Mouse (Mus musculus) frontal cortex, postnatal 14 days (tissue): ENCODE measurements around the gene Fip1l1.

Source experiments
- DNase-seq, 2 experiments: peaks; one replicate each; pipeline ENCODE4 v3.0.0; 2022; ENCODE audit warnings: low spot score in 2 of 2

The Fip1l1 gene

DNA sequence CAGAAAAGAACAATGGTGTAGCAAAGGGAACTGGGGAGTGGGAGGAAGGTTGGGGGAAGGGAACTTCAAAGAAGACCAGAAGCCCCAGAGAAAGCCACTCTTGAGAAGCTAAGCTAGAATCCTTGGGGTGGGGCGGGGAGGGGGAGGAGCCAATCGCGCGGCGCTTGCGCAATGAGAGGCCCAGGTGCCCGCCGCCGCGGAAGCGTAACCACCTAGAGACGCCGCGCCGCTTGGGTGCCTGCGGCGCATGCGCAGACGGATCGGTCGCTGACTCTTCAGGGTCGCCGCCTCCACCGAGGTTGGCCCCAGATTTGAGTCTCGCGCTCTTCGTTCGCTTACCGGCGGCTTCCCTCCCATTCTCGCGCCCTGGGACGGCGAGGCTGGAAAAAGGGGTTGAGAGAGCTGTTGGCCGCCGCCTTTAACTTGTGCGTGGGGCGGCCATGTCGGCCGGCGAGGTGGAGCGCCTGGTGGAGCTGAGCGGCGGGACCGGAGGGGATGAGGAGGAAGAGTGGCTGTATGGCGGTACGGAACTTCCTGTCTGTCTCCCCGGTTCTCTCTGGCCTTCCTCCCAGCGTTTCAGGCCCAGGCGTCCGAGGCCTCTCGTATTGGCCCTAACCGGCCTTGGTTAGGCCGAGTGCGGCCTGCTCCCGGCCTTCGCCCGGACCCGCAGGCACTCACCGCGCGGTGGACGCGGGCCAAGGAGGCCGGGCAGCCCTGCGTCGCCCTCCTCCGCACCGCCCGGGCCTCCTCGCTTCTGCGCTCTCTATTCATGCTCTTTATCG lies at the start of gene Fip1l1:
Gene Fip1l1 (plus strand): TSS at position 210 of the 782 bp plus-strand sequence.
- peak; percentile 81 to 90 for DNase-seq

DNA sequence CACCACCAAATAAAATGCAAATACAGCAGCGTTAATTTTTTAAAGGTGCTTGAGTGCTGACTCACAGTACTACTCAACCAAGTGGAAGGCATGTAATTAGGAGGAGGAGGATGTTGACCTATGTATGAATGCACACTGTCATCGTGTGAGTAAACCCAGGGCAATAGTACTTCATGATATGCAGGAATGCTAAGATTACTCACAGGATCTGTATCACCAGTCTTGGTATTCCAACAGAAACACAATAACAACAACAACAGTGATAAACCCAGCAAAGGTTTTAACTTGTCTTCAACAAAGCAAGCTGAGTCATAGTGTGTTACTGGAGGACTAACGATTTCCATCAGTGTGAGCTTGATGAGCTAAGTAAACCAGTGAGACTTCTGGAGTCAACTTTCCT lies 42.5 kb upstream of the Fip1l1 start:
- no peak for DNase-seq

- DNase-seq, result no peak
Observed at GRCm38 (mm10) chr5:74511686-74512085, 23.6 kb upstream of the Fip1l1 start.

DNA sequence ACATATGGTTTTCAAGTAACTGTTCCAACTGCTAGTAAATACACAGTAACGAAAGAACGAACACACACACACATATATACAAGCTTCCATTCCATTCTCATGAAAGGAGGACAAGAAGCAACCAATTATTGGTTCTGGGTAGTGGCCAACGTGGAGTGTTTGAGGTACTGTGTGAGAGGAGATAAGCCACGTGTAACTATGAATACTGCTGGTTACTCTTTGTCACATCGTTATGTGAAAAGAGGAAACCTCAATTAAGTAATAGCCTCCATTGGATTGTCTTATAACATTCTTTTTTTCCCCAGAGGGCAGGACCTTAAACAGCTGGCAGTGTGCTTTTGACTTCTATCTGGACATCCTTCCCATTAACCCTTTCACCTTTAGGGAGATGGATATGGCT lies 8.2 kb upstream of the Fip1l1 start:
- no peak for DNase-seq

DNA sequence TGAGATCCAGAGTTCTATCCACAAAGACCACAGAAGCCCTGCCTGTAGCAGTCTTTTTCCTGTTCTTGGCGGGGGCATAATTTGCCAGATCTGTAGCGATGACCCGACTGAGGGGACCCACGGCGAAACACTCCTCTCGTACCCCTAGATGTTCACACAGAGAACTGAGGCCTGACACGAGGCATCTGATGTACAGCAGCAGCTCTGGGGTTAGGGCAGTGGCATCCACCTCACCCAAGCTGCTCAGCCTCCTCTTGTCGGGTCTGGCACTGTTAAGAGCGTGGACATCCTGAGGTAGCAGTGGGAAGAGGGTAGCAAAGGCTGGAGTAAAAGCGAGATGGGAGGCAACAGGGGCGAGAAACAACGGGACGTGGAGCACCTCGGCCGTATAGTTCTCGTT lies 4.5 kb upstream of the Fip1l1 start:
- no peak for DNase-seq

DNA sequence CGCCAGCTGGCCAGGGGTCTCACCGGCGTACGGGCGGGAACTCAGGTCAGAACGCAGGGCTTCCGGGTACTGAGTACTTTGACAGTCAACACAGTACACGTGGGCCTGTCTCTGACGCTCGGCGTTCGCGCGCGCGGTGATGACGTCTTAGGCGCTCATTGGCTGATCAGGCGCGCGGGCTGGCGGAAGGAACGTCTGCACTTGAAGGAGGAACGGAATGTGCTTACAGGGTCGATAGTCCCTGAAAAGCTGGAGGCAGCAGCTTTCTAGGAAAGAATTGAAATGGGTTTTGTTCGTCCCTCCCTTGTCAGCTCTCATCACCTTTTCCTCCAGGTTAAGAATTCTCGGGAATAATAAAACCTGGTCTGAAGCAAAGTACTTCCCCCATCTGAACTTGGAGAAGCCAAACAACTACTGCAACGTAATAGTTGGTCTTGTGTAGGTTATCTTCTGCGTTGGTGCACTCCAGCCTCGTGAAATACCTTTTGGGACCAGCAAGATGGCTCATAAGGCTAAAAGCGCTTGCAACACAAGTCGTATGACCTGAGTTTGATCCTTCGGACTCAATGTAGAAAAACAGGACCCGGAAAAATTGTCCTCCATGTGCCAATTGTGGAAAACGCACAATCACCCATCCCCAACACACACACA lies 3.5 kb upstream of the Fip1l1 start, which contains the start of gene Scfd2:
Gene Scfd2 (minus strand): TSS at position 130 of the 651 bp plus-strand sequence.
- peak; percentile 92 to 98 for DNase-seq

- DNase-seq, result no peak
Observed at GRCm38 (mm10) chr5:74536180-74536947, 1.1 kb downstream of the Fip1l1 start.

DNA sequence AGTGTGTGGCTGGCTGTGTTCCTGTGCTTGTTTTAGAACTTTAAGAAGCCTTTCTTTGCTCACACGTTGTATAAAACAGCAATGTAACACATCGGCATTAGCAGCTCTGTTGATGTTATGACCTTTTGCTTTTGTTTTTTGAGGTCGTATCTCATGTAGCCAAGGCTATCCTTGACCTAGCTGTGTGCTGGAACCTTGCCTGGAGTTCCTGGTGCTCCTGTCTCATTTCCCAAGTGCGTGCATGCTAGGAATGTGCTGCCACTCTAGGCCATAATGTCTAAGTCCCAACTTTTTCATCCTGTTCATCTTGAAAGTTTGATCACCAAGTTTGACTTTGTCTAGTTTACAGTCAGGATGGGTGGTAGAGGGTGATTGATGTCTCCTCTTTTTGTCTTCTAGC lies 10.4 kb downstream of the Fip1l1 start:
- DNase-seq, result no peak

GRCm38 (mm10) chr5:74549566-74549965 lies 14.3 kb downstream of the Fip1l1 start:
- DNase-seq, result peak in 1 of 2 experiments; percentile 11

DNA sequence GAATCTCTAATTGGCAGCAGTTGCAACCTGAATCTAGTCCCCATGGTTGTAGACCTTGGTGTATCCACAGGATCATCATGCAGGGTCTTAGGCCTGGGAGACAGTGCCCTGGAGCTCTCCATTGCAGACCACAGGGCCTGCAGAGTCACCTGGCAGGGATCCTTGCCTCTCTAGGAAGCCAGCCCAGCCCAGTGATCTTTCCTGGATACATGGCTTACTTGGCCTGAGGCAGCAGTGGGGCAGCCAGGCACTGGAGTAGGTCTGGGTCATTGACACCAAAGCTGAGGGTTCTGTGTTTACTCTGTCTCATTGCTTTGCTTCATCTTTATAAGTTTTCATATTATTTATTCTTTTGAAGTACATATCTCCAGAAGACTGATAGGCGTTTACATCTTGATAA lies 25.9 kb downstream of the Fip1l1 start:
- DNase-seq, result no peak

DNA sequence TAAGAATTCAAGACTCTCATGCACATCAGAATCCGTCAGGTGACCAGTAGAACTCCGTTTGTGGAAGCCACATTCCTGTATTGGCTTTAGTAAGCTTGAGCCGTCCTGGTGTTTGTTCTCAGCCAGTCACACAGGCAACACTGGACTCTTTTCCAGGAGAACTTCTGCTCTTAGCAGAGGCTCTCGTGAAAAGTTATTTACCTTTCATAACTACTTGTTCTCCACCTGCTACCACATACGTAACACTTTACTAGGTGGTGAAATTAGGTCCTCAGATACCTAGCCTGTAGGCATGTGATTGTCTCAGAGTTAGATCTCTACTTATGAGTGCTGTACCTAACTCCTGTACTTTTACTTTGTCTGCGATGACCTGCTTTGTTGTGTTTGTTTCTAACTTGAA lies 36.5 kb downstream of the Fip1l1 start:
- no peak for DNase-seq

DNA sequence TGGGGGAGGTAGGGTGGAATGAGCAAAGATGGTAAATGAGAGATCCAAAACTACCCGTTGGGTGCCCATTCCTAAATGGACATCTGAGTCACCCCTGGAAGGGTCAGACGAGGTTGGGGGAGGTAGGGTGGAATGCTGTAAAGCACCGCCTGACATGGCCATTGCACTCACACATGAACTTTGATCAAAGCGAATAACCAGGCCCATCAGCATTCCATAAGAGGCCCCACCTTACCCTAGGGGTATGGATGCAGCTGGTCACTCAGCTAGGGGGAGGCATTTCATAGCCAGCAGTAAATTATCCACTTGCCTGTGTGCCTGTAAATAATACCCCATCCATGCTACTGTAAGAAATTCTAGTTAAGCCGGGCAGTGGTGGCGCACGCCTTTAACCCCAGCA lies 53.9 kb downstream of the Fip1l1 start:
- DNase-seq, result no peak

DNA sequence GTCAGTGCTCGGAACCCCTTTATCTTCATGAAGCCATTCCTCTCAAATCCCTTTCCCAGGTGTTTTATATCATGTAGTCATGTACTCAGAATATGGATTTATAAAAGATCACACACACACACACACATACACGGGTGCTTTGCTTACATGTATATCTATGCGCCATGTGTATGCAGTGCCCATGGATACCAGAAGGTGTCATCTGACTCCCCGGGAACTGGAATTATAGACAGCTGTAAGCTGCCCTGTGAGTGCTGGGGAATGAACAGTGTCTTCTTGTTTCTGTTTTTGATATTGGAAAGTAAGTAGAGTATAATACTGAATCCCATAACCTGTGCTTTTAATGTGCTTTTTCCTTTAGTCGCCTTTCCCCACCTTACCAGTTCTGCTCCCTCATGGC lies 56.2 kb downstream of the Fip1l1 start:
- DNase-seq, result no peak

DNA sequence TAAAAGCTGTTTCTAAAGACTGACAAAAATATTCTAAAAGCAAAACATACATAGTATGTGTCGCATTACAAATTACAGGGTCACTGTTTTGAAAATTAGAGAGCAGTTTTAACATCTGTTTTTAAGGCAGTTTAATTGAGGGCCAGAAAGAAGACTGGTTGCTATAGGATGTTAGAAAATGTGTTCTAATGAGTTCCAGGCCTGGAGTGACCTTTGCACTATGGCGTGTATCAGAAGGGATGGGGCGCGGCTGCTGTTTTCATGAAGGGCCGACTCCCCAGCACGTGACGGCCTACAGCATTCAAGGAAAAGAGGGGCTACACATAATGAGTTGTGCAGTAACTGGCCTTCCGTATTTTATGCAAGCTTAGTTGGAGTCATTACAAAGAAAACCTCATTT lies 57.9 kb downstream of the Fip1l1 start:
- no peak for DNase-seq

- DNase-seq, result no peak
Observed at GRCm38 (mm10) chr5:74600010-74600409, 64.8 kb downstream of the Fip1l1 start.

- DNase-seq, result no peak
Observed at GRCm38 (mm10) chr5:74601171-74601570, 65.9 kb downstream of the Fip1l1 start.

GRCm38 (mm10) chr5:74601965-74602364 lies 66.7 kb downstream of the Fip1l1 start:
- DNase-seq, result no peak

GRCm38 (mm10) chr5:74602371-74602770 lies 67.1 kb downstream of the Fip1l1 start:
- no peak for DNase-seq

GRCm38 (mm10) chr5:74603306-74603705 lies 68.1 kb downstream of the Fip1l1 start:
- no peak for DNase-seq

DNA sequence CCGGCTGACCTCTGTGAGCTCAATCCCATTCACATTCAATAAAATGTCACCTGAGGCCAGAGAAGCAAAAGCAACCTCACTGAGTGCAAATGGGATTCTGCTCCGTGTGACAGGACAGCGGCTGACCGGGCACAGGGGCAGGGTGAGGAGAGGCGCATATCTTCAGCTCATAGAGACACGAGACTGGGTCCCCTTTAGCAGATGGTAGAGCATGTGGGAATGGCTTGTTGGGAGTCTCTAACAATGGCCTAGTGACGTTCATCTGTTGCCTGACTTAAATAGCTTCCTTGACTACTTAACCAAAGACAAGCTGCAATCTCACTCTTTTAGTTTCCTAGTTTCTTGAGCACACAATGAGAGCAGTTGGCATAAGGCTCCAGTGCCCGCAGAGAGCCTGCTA lies 71.0 kb downstream of the Fip1l1 start:
- DNase-seq, result no peak

GRCm38 (mm10) chr5:74610511-74610910 lies 75.3 kb downstream of the Fip1l1 start:
- DNase-seq, result no peak

GRCm38 (mm10) chr5:74612713-74613112 lies 77.5 kb downstream of the Fip1l1 start:
- no peak for DNase-seq
